Mouse (Mus musculus) liver, embryonic 14.5 days (tissue): ENCODE results near the gene Fndc7.

Source experiments
- CTCF ChIP-seq: IDR thresholded peaks from 2 replicates; pipeline ENCODE4 v1.5.1; 2016; ENCODE audit warnings: antibody characterized with exemption, low read depth, control low read depth
- EP300 ChIP-seq: IDR thresholded peaks from 2 replicates; pipeline ENCODE4 v1.6.1; 2016; ENCODE audit warnings: antibody characterized with exemption, low read depth

- TF ChIP-seq CTCF = no peak
- TF ChIP-seq EP300 = no peak
Observed at GRCm38 (mm10) chr3:108911548-108912413, 22.0 kb upstream of the Fndc7 start, which contains the start of gene Prpf38b.
